Mouse (Mus musculus) lung, postnatal 14 days (tissue): Measurements from ENCODE around the gene Ptpn5.

ENCODE experiments used
- DNase-seq: peaks from one replicate; pipeline ENCODE4 v3.0.0; 2021

The Ptpn5 gene

DNA sequence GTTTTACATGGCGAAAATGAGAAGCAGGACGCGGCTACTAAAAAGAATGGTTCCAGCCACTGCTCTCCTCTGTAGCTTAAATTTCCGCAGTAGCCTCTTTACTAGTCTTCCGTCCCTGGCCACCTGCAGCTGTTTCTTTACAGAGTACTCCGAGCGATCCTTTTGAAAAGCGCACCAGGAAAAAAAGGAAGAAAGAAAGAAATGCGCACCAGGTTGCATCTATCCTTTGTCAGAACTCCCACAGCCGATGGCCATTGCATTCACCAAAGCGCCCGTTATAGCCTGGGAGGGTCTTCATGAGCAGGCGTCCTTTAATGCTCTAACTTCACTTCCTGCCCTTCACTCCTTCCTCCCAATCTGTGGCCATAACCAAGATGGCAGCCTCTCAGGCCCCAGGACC is at the start of gene Ptpn5:
Gene Ptpn5, minus strand, starts transcription at position 354 of the 400 bp plus-strand sequence.
- no peak for DNase-seq

DNA sequence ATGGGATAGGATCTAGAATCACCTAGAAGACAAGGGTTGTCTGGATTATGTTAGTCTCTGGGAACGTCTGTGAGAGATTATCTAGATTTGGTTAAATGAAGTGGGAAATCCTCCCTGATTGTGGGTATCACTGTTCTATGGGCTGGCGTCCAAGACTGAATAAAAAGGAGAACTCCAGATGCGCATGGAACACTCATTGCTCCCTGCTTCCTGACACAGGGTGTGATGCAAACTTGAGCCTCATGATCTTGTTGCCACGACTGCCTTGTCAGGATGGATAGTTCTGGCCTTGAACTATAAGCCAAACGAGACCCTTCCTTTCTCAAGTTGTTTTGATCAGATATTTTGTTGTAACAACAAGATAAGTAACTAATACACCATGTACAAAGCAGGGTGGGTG is 37.3 kb upstream of the Ptpn5 start:
- DNase-seq = no peak

DNA sequence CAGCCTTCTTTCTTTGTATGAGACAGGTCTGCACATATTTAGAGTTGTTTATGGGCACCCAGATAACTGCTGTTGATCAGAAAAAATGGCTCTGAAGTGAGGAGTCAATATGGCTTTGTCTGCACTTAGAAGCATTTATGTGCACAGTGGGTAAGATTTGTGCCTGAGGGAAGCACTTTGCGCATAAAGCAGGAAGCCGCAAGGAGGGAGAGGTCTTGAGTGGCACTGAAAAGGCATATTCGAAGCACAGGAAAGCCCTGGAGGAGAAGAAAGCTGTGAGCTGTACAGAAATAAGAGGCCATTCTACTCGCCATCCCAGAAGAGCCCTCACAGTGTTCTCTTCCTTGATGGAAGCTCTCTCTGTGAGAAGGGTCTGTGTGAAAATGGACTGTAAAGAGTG is 31.5 kb upstream of the Ptpn5 start:
- DNase-seq = no peak

GRCm38 (mm10) chr7:47163203-47163602 is 29.7 kb upstream of the Ptpn5 start:
- no peak for DNase-seq

GRCm38 (mm10) chr7:47158451-47158850 is 25.0 kb upstream of the Ptpn5 start:
- no peak for DNase-seq

DNA sequence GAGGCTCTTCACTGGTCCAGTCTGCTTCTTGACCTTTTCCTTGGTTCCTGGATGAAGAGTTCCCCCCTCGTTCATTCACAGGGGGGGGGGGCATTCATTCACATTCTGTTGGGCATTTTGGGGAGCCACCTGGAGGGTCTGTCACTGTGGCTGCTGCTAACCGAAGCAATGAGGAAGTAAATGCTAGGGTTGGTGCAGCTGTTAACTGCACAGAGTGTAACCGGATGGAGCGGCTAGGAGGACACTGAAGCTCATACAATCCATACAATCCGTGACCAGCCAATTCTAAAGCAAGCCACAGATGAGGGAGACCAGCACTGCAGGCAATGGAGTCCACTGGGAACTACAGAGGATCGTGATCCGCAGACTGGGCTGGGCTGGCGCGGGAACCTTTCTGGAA is 24.3 kb upstream of the Ptpn5 start:
- DNase-seq = no peak

GRCm38 (mm10) chr7:47155849-47156248 is 22.4 kb upstream of the Ptpn5 start:
- DNase-seq = no peak

- DNase-seq = no peak
Observed at GRCm38 (mm10) chr7:47155396-47155795, 21.9 kb upstream of the Ptpn5 start.

- peak; percentile 41 for DNase-seq
Observed at GRCm38 (mm10) chr7:47150420-47151061, 17.1 kb upstream of the Ptpn5 start.

- no peak for DNase-seq
Observed at GRCm38 (mm10) chr7:47148298-47148697, 14.8 kb upstream of the Ptpn5 start.

DNA sequence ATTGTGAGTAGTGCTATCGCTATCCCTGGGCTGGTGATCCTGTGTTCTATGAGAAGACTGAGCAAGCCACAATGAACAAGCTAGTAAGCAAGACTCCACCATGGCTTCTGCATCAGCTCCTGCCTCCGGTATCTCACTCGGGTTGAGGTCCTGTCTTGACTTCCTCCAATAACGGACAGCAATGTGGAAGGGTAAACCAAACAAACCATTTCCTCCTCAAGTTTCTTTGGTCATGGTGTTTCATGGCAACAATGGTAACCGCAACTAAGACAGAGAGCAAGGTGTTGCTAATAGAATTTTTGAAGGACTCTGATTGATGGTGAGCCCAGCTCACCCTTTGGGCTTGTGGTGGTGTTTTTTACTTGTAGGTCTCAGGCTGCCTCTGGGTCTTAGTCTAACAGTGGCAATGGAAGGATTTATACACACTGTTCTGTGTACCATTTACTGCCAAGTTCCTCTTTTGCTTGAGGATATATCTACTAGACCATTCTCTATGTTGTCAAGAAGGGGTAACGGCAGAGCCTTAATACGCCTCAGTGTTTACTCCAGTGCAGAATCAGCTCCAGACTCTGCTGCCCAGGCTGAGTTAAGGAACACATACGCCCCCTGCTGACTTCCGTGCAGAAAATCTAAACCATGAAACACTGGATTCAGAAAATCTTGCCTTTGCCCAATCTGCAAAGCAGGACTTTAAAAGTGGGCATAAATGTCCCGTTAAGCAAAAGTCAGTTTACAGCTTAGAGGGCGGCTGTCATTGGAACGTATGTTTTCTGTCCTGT is 12.7 kb upstream of the Ptpn5 start:
- DNase-seq = peak; percentile 56

DNA sequence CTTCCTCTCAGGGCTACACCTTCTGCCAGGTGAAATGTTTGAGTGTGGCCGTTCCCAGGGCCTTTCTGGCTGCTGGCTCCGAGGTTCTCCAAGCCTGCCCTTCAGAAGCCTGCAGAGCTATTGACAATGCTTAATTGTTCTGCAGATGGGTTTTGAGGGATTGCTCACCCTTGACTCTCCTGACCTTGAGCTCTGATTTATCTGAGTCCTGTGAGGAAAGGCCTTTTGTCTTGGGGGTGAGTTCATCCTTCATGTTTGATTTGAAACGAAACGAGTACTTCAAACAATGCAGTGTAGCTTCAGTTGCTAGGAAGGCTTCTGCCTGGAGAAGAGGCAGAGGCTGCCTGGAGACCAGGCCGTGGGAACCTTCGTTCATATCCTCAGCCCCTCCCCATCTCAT is 10.8 kb upstream of the Ptpn5 start:
- DNase-seq = no peak

- DNase-seq = no peak
Observed at GRCm38 (mm10) chr7:47139823-47140325, 6.4 kb upstream of the Ptpn5 start.

GRCm38 (mm10) chr7:47134570-47134969 is 1.1 kb upstream of the Ptpn5 start:
- DNase-seq = no peak

DNA sequence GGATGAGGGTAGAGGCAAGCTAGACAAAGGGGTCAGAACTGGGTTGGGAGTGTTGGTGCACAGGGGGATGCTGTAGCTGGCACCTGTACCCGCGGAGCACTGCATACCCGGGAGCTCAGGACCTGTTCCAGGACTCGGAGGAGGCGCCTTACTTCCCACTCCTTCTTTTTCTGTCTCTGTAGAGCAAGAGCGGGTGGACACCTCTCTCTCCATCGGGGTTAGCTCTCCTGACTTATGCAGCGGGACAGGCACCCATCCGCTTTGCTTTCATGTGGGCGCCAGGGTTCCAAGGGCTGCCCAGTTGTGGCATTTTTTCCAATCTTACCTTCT is 588 bp downstream of the Ptpn5 start:
- no peak for DNase-seq

DNA sequence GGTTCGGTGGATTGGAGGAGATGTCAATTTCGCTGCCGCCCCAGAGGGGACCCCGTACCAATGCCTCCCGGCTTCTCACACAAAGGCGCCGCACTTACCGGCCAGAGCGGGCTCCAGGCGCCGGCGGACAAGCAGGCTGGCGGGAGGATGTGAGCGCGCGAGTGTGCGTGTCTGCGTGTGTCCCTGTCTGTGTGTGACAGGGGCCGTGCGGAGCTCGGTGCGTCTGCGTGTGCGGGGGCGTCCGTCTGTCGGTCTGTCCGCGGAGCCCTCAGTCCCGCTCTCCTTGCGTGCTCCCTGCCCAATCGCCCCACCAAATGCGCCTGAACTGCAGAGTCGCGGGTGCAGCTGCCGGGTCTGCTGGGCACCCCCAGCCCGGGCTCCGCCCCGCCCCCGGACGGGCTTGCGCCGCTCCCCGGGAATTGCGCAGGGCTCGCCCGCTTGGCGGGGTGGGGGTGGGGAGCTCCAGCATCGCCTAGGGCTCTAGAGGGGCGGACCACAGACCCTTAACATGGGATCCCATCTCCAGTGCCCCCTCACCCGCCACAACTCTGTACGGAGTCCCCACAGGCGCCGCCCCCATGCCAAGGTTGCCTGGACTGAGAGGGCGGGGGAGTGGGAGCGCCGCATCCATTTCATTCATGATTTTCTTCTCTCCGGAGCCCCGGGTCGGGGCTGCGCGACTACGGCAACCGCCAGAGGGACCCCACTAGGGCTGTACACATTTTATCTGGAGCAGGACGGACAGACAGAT is 1.1 kb downstream of the Ptpn5 start:
- DNase-seq = no peak

GRCm38 (mm10) chr7:47131840-47132179 is 1.7 kb downstream of the Ptpn5 start:
- no peak for DNase-seq

DNA sequence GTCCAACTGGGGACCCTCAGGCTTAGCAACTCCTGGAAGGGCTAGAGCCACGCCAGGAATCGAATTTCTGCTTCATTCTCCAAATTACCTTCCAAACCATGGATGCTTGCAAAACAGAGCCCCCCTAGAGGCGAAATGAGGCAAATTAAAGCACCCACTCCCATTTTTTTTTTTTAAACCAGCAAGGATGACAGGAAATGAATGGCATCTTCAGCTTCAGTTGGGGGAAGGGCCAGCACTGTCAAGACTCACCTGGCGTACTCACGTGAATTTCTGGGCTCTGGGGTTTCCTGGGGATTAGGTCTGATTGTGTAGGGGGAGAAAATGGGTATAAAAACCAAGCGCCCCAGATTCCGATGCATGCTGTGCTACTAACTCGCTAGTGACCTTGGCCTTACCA is 2.2 kb downstream of the Ptpn5 start:
- no peak for DNase-seq

DNA sequence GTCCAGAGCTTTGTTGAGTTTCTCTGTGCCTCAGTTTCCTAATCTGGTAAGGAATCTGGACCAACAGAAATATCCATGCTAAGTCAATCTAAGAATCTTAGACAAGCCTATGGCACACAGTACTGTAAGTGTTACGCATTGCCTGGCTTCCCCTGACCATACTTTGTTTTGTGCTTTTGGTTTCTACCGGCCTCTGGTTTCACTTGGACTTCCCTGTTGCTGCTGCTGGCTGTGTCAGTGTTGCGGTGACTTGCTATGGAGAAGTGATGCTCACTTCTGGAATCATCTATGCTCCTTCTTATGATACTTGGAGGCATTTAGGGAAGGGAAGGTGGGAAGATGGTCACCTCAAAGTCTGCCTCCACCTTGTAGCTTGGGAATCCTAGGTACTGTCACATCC is 11.5 kb downstream of the Ptpn5 start:
- DNase-seq = no peak

- no peak for DNase-seq
Observed at GRCm38 (mm10) chr7:47116666-47117065, 16.8 kb downstream of the Ptpn5 start.

GRCm38 (mm10) chr7:47115491-47115890 is 18.0 kb downstream of the Ptpn5 start:
- no peak for DNase-seq

DNA sequence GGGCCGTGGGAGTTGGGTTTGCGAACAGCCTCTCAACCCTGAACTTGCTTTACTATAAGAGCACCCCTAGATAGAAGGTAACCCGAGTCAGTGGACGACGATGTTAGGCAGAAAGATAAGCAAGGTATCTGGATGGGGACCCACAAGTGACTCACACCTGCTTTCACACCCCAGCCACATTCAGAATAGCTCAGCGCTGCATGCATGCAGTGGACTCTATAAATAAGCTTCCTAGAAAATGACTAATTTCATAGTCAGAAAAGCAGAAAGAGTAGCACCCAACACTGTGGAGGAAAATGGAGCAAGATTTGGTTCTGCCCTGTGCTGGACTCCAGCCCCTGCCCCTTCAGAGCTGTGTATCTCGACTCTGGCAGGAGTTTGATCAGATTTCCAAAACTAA is 20.1 kb downstream of the Ptpn5 start:
- DNase-seq = no peak

GRCm38 (mm10) chr7:47112036-47112435 is 21.4 kb downstream of the Ptpn5 start:
- DNase-seq = no peak

DNA sequence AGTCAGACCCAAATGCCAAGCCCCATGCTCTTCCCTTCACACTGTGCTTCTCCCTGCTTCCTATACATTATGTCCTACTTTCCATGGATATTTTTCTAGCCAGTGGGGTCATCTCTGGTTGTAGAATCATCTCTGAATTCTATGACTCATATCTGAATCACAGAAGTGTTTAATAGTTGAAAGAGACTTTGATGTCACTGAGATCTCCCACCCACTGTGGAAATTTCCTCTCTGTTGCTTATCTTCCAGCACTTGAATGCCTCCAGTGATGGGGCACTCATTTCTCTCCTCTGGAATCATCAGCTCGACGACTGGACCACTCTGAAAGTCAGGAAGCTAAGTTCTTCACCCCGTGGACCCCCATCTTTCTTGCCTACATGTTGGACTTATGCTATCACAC is 22.4 kb downstream of the Ptpn5 start:
- DNase-seq = no peak
